Mouse (Mus musculus): ENCODE results near the gene Tomm7.

The Tomm7 gene

DNA sequence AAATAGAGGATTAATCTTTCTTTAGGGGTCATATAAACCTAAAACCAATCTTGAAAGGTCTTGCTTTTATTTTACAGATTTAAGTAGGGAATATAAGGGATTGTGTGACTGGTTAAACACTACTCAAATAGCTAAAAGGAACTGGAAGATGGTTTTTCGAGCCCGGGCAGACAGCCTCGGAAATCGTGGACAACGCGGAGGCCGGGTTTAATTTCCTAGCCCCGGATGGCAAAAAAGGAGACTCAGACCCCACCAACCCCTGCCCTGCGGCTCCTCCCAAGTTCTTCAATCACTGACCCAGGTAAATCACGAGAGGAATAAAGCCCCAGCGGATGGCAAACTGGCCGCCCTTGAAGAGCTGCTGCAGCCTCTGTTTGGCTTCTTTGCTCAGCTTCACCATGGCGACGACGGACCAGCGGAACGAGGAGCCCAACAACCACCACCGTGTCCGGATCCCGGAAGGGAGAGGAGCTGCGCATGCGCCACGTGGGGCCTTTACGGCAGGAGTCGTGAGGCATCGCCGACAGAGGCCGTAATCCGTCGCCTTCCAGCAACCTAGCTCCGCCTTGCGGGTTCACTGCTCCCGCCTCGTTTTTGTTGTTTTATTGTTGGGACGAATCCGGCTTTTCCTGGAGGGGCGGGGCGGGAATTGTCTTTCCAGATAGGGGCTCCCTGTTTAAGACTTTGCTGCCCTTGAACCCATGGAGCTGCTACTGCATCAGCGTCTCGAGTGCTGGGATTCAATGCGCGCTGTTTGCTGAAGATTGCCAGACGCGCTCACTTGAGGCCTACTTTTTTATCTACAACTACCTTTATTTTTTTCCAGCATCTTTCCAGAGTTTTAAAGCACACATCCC lies at the start of gene Tomm7:
TSS of gene Tomm7 (minus strand) at position 488 of the 857 bp plus-strand sequence.
- in situ Hi-C loops (cut with MboI, MseI): no loop called here

DNA sequence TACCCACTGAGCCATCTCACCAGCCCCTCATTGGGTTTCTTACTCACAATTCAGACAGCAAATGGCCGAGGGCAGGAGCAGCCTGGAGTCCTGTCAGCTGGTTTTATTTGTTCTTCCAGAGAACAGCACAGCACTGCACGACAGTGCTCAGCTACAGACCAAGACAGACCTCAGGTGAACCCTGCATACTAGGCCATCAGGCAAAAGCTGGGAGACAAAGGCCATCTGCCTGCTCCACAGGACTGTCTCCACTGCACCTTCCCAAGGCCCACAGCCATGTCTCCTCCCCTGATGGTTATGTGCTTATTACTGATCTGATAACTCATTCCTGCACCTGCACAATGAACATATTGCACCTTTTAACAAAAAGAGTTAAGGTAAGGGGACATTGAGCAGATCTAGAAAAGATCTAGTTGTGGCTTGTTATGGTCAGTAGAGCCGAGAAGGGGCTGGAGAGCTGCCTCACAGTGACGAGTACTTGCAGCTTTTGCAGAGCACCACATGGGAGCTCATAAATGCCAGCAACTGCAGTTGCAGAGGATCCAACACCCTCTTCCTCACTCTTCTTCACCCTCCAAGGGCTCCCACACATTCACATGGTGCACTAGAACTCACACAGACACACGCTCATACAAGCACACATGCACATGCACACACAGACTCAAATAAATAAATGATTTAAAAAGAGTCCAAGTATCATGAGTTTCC lies 49.3 kb upstream of the Tomm7 start:
- in situ Hi-C loops (cut with MboI, MseI): no loop called here

DNA sequence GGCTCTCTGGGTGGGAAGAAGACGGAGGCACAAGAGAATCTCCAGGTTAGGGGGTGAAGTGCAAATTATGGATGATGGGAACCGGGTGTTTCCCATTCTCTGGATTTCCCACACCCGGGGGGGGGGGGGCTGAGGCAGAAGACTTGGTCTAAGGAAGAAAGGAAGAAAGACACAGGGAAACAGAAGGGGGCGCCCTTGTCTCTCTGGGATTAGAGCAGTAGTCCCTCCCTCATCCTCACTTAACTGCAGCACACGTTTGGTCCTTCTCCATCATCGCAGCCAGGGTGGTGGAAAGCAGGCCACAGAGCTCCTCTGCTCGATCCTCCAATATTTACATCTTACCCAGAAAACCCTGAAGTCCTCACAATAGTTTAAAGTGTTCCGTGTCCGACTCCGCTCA lies 46.8 kb upstream of the Tomm7 start:
- in situ Hi-C loops (cut with MboI, MseI): no loop called here

DNA sequence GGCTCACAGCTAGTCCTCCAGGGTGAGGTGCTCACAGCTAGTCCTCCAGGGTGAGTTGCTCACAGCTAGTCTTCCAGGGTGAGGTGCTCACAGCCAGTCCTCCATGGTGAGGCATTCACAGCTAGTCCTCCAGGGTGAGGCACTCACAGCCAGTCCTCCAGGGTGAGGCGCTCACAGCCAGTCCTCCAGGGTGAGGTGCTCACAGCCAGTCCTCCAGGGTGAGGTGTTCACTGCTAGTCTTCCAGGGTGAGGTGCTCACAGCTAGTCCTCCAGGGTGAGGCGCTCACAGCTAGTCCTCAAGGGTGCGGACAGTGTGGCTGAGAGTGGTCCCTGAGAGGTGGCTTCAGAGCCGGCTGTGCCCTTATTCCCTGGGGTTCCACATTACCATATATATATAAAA lies 45.5 kb upstream of the Tomm7 start:
- in situ Hi-C loops (cut with MboI, MseI): no loop called here

DNA sequence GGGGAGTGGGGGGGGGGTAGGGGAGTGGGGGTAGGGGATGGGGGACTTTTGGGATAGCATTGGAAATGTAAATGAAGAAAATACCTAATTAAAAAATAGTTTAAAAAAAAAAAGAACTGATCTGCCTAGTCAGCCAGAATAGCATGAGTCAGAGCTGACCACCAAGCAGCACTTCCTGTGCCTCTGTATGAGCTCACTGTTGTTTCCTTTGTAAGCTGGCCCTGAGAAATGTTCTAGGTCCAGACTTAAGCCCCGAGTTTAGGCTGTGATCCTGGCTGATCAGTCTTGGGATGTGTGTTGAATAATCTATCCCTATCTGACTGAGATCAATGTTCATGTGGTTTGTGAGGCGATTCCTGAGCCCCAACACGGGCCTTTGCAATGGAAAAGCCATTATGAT lies 43.1 kb upstream of the Tomm7 start:
- in situ Hi-C loops (cut with MboI, MseI): no loop called here

DNA sequence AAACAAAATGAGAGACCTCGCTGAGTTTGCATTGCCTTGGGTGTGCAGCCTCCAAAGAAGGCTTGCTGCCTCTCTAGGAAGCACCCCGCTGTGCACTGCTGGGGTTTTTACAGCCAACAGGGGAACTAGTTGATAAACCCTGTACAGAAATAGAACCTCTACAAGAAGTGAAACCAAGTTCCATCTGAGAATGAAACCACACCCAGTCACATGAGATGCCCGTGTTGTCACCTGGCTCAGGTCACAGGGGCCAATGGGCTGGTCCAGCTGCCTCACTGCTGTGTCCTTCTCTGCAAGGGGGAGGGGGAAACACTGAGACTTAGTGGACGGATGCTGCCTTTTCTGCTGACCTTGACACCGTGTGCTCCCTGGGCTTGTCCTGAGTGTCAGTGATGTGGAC lies 30.5 kb upstream of the Tomm7 start:
- in situ Hi-C loops (cut with MboI, MseI): loop anchor here (25.0 kb wide), 1 partner anchor 188 kb away; no protein-coding TSS in a partner anchor

DNA sequence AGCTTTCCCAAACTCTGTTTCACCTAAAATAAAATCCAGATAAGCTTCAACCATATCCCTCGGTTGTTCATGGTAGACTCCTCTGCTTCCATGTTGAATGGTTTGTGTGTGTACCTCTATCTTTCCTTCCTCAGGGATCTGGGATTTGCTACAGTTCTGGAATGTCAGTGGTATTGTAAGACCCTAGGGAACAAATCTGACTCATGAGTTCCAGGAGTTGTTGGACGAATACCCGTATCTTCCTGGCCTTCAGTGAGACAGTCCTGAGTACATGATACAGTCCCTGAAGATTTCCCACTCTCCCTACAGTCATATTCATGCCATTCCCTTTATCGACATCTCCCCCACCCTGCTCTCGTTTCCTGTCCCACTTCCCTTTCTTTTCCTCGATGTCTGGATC lies 28.6 kb upstream of the Tomm7 start:
- in situ Hi-C loops (cut with MboI, MseI): loop anchor here (25.0 kb wide), 1 partner anchor 190 kb away; no protein-coding TSS in a partner anchor

DNA sequence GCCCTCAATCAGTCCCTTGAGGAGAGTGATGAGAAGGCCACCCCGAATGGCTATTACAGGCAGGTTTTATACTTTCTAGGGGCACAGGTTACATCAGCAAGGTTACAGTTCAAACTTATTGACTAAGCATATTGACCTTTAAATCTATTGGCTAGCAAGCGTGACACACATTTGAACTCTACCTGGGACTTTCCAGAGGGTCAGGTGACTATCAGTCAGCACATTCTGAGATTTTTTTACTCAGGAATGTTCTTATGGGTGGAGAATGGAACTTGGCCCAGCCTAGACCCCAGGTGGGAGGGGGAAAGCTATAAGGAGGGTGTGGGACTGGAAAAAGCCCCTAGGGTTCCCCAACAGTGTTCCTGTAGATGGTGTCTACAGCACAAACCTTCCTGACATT lies 27.4 kb upstream of the Tomm7 start:
- in situ Hi-C loops (cut with MboI, MseI): loop anchor here (25.0 kb wide), 1 partner anchor 191 kb away; no protein-coding TSS in a partner anchor

DNA sequence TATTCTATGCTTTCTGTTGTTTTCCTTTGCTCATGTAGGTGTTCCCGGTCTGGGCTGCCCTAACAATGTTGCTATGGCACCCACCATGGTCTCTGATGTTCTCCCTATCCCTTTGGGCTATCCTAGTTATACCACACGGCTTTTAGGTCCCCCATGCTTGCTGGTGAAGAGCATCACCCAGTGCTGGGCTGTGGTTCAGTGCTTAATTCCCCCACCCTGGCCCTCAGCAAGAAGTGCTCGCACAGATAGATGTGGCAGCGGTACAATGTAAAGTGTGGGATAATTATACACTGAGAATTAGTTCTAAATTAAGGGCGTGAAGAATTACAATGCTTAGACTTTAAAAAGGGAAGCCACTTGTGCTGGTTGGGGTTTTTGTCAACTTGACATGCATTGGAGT lies 22.0 kb upstream of the Tomm7 start:
- in situ Hi-C loops (cut with MboI, MseI): loop anchor here (25.0 kb wide), 1 partner anchor 196 kb away; no protein-coding TSS in a partner anchor

DNA sequence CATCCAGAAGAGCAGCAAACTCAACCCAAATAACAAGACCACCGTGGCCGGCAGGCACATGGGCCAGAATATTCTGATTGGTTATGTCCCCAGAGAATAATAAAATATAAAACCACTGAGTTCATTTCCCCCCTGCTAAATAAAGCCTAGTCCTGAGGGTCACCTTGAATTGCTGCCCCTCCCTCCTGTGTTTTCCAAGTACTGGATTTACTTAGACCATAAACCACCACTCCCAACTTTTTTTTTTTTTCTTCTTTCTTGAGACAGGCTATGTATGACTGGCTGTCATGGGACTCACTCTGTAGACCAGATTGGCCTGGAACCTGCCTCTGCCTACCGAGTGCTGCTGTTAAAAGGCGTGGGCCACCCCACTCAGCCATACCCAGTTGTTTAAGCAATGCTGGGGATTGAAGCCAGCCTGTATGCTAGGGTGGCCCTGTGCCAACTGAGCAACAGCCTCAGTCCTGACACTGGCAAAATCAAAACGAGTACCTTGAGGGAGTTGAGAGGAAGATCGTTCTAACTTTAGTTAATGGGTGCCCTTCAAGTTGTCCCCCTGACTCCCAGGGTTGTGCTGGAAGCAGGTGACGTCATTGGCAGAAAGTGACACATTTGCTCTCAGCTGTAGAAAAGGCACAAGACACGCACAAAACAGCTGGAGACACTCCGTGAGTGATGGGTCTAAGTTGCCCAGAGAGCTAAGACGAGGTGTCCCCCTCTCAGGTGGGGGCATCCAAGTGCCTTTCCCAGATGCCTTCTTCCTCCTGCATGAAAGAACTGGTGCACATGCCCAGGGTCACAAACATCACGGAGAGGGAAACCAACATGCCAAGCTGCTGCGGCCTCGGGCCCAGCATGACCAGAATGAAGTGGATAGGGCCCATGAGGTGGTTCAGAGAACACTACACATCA lies 20.3 kb upstream of the Tomm7 start:
- in situ Hi-C loops (cut with MboI, MseI): loop anchor here (25.0 kb wide), 1 partner anchor 198 kb away; no protein-coding TSS in a partner anchor

DNA sequence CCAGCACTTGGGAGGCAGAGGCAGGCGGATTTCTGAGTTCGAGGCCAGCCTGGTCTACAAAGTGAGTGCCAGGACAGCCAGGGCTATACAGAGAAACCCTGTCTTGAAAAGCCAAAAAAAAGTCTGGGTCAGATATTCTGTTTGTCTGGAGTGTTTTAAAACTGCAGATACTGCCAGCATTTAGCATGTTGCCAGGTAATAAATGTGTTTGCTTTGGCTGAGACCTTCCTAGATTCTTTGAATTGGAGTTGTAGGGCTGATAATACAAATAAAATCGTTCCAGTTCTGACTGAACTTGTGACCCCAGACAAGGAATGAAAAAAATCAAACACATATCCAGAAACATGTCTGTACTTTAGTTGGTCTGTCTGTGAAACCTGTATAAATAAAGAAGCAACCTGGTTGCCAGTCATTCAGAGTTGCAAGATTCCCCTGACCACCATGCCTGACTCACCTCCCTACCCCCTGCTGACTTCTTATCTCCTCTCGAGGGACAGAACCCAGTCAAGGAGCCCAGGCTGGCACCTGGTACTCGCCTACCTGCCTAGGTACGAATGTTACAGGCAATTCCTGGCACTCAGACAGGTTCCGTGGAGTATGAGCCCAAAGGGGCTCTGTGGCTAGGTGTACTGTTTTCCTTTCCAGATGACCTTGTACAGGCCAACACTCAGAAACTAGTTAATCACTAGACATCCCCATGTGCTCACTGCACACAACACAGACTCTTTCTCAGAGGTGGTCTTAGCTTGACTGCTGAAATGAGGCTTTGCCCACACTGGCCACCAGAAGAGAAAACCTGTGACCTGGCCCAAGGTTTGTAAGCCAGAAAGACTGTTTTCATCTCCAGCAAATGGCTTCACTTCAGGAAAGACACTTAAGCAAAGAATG lies 19.4 kb upstream of the Tomm7 start:
- in situ Hi-C loops (cut with MboI, MseI): loop anchor here (25.0 kb wide), 1 partner anchor 199 kb away; no protein-coding TSS in a partner anchor

DNA sequence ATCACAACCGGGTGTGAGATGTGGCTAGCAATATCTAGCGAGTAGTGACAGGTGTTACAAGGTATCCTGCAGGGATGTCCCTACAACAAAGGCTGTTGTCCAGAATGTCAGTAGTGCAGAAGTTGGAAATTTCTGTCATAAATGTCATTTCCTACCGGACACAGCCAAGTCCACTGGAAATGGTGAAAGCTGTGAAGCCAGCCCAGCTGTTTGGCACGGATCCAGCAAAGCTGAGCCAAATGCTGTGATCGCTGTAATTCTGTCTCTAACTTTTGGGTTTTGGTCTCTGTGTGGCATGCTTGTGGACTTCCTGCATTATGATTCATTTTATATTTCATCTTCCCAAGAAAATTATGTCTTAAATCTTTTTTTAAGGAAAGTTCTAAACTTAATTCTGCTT lies 18.3 kb upstream of the Tomm7 start:
- in situ Hi-C loops (cut with MboI, MseI): loop anchor here (25.0 kb wide), 1 partner anchor 200 kb away; no protein-coding TSS in a partner anchor

DNA sequence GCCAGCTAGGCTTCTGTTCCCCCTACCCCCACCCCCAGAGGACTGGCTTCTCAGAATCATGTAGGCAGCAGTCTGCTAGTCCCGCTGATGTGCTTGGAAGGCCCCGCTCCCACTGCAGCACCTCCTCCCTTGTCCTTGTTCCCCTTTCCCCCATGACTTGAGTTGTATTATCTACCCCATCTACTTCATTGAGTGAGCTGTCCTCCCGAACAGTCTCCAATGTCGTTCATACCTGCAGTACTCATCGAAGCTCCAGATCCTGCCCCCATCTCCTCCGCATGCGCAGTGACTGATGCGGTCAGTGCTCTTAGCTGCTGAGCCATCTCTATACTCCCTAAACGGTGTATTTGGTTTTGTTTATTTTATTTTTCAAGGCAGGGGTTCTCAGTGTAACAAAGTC lies 17.8 kb upstream of the Tomm7 start:
- in situ Hi-C loops (cut with MboI, MseI): loop anchor here (25.0 kb wide), 1 partner anchor 201 kb away; no protein-coding TSS in a partner anchor

DNA sequence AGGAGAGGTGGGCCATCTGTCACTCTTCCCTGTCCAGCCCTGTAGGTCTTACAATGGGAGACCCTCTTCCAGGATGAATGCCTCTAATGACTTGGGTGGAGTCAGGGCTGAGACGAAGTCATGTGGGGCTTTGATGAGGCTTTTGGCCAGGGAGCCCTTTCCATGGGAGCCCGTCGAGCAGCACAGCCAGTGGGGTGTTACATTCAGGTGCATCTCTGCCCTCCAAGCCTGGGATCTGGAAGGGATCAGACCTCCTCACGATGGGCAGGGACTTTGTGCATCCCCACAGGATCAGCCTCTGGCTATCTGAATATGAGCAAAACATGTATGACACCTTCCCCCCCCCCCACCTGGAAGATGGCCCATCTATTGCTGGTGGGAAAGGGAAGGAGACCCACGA lies 15.9 kb upstream of the Tomm7 start:
- in situ Hi-C loops (cut with MboI, MseI): loop anchor here (25.0 kb wide), 1 partner anchor 202 kb away; no protein-coding TSS in a partner anchor

DNA sequence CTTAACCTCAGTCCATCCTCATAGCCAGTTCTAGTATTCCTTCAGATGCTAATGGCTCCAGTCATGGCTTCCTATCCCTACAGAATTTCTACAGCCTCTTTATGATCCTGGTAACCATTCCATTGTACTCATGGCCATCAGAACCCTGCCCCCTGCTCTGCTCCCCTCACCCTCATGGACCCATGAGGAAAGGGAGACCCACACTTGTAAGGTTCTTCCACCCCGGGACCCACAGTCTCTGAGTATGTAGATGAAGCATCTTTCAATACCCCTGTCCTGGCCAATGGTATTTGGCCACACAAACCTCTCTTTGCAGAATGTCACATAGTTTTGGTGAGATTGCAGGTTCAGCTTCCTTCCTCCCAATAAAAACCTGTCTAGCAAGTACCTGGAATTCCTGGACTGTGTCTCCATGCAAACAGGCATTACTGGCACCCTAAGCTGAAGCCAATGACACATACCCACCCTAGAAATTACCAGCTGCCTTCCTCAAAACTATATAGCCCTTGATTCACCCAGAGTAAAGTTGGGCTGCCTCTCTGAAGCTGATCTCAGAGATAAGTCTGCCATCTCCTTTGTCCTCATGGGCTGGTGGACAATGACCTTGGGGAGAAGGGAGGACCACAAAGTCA lies 15.2 kb upstream of the Tomm7 start:
- in situ Hi-C loops (cut with MboI, MseI): loop anchor here (25.0 kb wide), 1 partner anchor 203 kb away; no protein-coding TSS in a partner anchor

DNA sequence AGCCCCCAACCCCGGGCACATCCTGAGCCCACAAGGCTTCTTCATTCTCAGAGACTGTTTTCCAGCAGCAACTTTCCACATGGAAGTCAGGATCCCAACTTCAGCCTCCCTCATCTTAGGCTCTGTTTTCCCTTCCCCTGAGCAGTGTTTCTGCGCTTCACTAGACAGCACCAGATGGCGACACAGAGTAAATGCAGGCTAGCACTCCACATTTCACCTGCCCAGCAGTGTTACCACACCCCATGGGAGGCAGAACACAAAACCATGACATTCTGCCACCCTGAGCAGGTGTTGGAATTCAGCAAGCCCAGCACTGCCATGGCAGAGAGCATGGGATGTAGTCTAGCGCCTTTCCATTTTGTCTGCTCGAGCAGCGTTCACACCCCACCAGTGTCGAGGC lies 14.7 kb upstream of the Tomm7 start:
- in situ Hi-C loops (cut with MboI, MseI): loop anchor here (25.0 kb wide), 1 partner anchor 204 kb away; no protein-coding TSS in a partner anchor

DNA sequence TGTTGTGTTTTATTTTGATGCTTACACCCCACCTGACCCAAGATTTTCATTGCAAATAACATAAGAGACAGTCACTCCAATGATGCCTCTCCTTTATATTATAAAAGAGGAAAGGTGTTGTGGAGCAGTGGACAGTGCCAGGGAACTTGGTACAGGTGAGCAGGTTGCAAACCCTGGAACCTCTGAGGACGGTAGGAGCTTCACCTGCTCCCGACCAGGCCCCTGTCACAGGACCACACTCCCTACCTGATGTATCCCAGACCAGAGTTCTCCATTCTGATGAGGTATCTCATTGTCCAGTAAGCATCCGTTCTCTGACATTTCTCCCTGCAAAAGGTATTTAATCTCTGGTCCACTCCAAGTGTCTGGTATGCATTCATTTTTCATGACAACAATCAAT lies 14.0 kb upstream of the Tomm7 start:
- in situ Hi-C loops (cut with MboI, MseI): loop anchor here (25.0 kb wide), 1 partner anchor 204 kb away; no protein-coding TSS in a partner anchor

DNA sequence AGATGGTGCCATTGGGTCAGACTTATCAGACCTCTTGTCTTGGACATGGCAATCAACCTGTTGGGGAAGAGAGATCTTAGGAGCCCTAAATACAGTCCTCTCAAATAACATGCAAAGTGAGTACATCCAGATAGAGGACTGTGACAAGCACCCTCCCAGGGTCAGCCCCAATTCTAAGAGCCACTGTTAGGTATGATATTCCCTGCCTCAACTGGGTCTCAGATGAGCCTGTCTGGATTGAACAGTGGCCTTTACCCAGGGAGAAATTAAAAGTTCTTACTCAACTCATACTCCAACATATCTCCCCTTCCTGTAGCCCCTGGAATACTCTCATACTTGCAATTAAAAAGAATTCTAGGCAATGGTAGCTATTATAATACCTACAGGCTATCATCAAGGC lies 13.2 kb upstream of the Tomm7 start:
- in situ Hi-C loops (cut with MboI, MseI): loop anchor here (25.0 kb wide), 1 partner anchor 205 kb away; no protein-coding TSS in a partner anchor

DNA sequence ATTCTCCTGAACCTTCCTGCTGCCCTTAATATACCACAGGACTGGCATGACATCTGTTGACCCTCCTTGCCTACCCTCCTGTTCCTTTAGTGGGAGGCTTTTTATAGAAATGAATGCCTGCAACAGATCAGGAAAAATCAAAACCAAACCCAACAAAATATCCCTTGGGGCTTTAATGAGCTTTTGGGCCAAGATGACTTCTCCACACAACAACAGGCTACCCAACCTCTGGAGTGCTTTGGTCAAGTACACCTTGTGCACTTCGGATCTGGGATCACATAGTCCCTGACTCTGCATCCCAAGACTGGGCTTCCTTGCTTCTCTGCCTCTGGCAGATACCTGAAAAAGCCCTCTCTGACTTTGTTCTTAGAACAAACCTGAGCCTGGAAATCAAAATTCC lies 12.2 kb upstream of the Tomm7 start:
- in situ Hi-C loops (cut with MboI, MseI): loop anchor here (25.0 kb wide), 1 partner anchor 206 kb away; no protein-coding TSS in a partner anchor
